Mouse (Mus musculus) neural tube, embryonic 15.5 days (tissue): ENCODE measurements around the gene Nova2. TPM values are rescaled to one million over a fixed set of nuclear protein-coding genes. Genes with fewer than 3 reads are reported as not detected.

Experiments used
- ATAC-seq: fragments of 200-750 bp; cut with Nextera tagmentation; 2 replicates; pipeline ENCODE4 v1.8.0; 2017; ENCODE audit warnings: mild to moderate bottlenecking, moderate TSS enrichment, moderate library complexity; ENCODE audit not compliant: low FRiP score
- H3K27ac ChIP-seq: fragments of 300-500 bp; sonication (generic); replicated peaks from 2 replicates; pipeline ENCODE4 v1.5.1; 2015; ENCODE audit warnings: mild to moderate bottlenecking, inconsistent platforms
- H3K27me3 ChIP-seq: fragments of 300-500 bp; sonication (generic); replicated peaks from 2 replicates; pipeline ENCODE4 v1.6.1; 2015; ENCODE audit warnings: inconsistent platforms
- H3K36me3 ChIP-seq: fragments of 300-500 bp; sonication (generic); 2 replicates; pipeline ENCODE4 v1.6.1; 2015; ENCODE audit warnings: inconsistent platforms
- H3K4me1 ChIP-seq: fragments of 300-500 bp; sonication (generic); 2 replicates; pipeline ENCODE4 v1.6.1; 2015; ENCODE audit warnings: inconsistent platforms
- H3K4me2 ChIP-seq: fragments of 300-500 bp; sonication (generic); 2 replicates; pipeline ENCODE4 v1.6.1; 2015; ENCODE audit warnings: inconsistent platforms, mild to moderate bottlenecking, moderate library complexity
- H3K4me3 ChIP-seq: fragments of 300-500 bp; sonication (generic); replicated peaks from 2 replicates; pipeline ENCODE4 v1.5.1; 2015; ENCODE audit warnings: mild to moderate bottlenecking, inconsistent platforms
- H3K9ac ChIP-seq: fragments of 300-500 bp; sonication (generic); replicated peaks from 2 replicates; pipeline ENCODE4 v1.6.1; 2015; ENCODE audit warnings: mild to moderate bottlenecking, inconsistent platforms
- H3K9me3 ChIP-seq: fragments of 300-500 bp; sonication (generic); replicated peaks from 2 replicates; pipeline ENCODE4 v1.6.1; 2016; ENCODE audit warnings: inconsistent platforms
- WGBS: fragments of 180-500 bp; shearing (Covaris S2); methylation state at CpG from one replicate; pipeline ENCODE4 v1.1.7; 2015; ENCODE audit warnings: mixed read lengths; 5-methylcytosine and 5-hydroxymethylcytosine counted together
- polyA plus RNA-seq: library from polyadenylated mRNA; unstranded; fragments of >200 nt; fragmentation: Nextera tagmentation; extraction: Ambion mirVana; gene quantifications from 2 replicates; pipeline ENCODE4 v1.2.1, GENCODE M21; 2015

The Nova2 gene
- polyA plus RNA-seq: 9.4 and 10.6 TPM in 2 replicates

DNA sequence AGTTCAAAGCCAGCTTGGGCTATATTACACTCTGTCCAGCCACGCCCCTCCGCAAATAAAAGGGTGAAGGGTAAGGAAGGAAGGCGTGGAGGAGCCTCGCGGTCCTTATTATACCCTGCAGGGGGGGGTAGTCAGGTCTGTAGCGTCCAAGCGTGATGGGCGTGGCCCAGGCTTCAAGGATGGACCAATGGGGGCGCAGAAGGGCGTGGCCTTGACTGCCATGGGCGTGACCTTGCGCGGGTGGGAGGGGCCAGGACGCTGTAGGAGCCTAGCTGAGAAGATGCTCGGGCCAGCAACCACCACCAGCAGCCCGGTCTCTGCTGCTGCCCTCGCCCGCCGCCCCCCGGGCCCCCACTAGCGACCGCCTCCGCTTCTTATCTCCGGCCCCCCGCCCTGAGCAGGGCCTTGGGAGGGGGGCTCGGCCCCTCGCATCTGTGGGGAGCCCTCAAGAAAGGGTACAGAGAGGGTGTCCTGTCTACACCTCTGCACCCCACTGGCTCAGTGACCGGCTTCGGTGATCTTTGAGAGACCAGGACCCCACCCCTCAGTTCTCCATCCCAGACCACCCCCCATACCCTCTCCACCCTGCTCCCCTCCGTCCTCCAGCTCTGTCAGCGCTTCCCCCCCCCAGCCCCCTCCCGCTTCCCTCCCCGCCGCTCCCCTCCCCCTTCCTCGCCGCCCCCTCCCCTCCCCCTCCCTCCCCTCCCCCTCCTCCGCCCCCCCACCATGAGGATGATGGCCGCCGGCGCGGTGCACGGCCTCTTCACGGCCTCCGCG lies at the start of gene Nova2:
TSS of gene Nova2 (plus strand) at position 727 of the 777 bp plus-strand sequence.
- H3K9me3 ChIP-seq: no peaks in the 10 kb centered on the region
- peaks cover 79% of the 10 kb centered on the region for H3K4me1 ChIP-seq
- peak within 1 kb of the TSS; percentile 99 for H3K9ac ChIP-seq
- WGBS: under 1% methylated on average over 25 of the region's 45 CpGs
- H3K36me3 ChIP-seq: no peaks in the 10 kb centered on the region
- peak; percentile 84 for ATAC-seq
- peak within 1 kb of the TSS; percentile 88 for H3K4me3 ChIP-seq
- peak within 1 kb of the TSS; percentile 79 for H3K4me2 ChIP-seq
- no peaks in the 10 kb centered on the region for H3K27me3 ChIP-seq
- peak within 1 kb of the TSS; percentile 92 for H3K27ac ChIP-seq

DNA sequence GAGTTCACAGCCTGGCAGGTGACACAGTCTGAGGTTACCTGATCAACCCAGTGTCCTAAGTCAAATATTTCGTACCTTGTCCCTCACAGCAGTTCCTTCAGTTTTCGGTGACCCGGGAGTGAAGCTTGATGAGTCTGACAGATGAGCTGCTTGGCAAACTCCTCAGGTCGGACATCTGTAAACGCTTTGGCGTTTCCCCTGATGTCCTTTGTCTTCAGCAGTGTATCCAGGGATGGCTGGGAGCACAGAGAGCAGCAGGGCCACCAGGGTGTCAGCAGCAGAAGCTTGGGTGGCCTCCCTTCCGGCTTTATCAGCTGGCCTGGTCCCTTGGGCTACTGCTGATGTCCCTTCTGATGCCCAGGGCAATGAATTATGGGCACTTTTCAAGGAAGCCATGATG lies 47.0 kb upstream of the Nova2 start:
- Histone ChIP-seq H3K27ac (no peak overlapping the region), H3K9ac (no peak overlapping the region), H3K36me3 (no peaks in the 10 kb centered on the region), H3K4me1 (no peaks in the 10 kb centered on the region), H3K4me2 (no peak overlapping the region), H3K27me3 (no peaks in the 10 kb centered on the region), H3K4me3 (no peak overlapping the region), H3K9me3 (no peaks in the 10 kb centered on the region)
- no peak for ATAC-seq
- 88% methylated on average over 7 of the region's 7 CpGs for WGBS

DNA sequence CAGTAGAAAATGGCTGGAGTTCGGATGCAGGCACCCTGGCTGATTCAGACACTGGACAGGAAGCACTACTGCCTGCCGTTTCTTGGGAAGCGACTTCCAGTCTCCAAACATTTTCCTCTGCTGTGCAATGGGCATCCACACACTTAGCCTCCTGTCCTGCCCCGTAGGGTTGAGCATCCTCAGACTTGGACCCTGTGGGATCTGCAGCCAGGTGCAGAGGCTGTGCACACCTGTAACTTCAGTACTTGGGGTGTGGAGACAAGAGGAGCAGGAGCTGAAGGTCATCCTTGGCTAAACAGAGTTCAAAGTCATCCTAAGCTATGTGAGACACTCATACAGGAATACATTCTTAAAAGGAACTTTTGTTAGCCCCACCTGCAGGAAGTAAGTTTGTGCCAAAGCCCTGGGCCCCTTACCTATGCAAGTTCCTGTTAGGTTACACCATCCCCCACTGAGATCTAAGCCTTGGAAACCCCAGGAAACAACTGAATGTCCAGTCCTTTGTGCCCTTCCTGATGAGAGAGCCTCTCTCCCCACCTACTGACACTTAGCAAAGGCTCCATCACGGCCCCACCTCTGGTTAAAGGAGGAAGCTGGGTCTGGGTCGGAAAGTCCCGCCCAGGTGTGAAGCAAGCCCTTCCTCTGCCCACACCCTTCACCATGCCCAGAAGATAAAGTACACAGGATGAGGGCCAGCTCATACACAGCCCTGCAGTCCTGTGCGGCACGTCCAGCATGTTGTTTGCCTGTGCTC lies 41.5 kb upstream of the Nova2 start:
- 63% methylated on average over 9 of the region's 9 CpGs for WGBS

DNA sequence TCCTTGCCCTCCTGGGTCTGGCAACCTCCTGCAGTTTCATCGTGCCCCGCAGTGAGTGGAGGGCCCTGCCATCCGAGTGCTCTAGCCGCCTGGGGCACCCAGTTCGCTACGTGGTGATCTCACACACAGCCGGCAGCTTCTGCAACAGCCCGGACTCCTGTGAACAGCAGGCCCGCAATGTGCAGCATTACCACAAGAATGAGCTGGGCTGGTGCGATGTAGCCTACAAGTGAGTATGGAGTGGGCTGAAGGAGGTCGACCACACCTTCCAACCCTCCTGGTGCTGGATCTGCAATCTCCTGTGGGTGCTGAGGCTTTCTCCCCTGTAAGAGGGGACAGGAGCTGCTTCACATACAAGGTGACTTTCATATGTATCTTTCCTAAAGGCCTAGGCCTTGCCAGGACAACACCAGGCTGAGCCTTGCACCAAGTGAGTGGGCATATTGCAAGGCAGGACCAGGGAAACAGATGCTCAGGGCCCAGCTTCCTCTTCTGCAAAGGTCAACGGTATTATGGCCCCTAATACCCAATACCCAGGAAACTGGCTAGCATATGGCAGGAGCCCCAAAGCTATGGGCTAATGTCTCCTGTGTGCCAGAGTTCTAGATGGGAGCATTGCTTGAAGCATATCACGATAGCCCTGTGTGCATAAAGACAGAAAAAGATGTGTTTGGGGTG lies 40.8 kb upstream of the Nova2 start:
- H3K36me3 ChIP-seq: no peaks in the 10 kb centered on the region
- H3K27me3 ChIP-seq: no peaks in the 10 kb centered on the region
- ATAC-seq: no peak
- no peak overlapping the region for H3K4me3 ChIP-seq
- no peak overlapping the region for H3K4me2 ChIP-seq
- 59% methylated on average over 13 of the region's 13 CpGs for WGBS
- H3K9me3 ChIP-seq: no peaks in the 10 kb centered on the region
- no peak overlapping the region for H3K9ac ChIP-seq
- no peaks in the 10 kb centered on the region for H3K4me1 ChIP-seq
- H3K27ac ChIP-seq: peak overlapping the region; percentile 37; the same call in 1 of the 2 replicates

More for the DNA sequence above, 41.5 kb upstream of the Nova2 start:
- Histone ChIP-seq H3K4me3 (no peak overlapping the region), H3K27me3 (no peaks in the 10 kb centered on the region), H3K9me3 (no peaks in the 10 kb centered on the region), H3K4me1 (no peaks in the 10 kb centered on the region), H3K9ac (no peak overlapping the region), H3K4me2 (no peak overlapping the region), H3K27ac (peak overlapping the region; percentile 37; the same call in 1 of the 2 replicates), H3K36me3 (no peaks in the 10 kb centered on the region)
- ATAC-seq: no peak

DNA sequence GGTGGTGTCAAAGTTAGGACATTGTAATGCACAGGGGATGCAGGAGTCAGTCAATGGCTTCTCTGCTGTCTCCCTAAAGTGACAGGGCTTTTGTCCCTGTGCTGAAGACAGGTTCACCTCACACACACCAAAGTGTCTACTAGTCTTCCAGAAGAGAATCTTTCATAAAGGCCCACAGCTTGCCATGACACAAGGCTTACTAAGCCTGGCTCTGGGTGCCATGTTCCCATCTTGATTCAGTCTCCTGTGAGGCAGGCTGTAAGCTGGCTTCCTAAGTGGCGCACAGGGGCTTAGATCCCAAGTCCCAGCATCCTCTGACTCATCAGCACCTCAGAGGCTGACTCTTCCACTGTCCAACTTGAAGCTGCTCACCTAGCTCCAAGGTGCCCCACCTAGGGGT lies 38.7 kb upstream of the Nova2 start:
- H3K9me3 ChIP-seq: no peaks in the 10 kb centered on the region
- no peak for ATAC-seq
- no peak overlapping the region for H3K4me3 ChIP-seq
- H3K4me1 ChIP-seq: peaks cover under 1% of the 10 kb centered on the region; the same call in 1 of the 2 replicates
- H3K4me2 ChIP-seq: no peak overlapping the region
- no peaks in the 10 kb centered on the region for H3K27me3 ChIP-seq
- H3K27ac ChIP-seq: no peak overlapping the region
- H3K36me3 ChIP-seq: no peaks in the 10 kb centered on the region
- WGBS: 96% methylated on average over 1 of the region's 1 CpGs
- H3K9ac ChIP-seq: no peak overlapping the region

DNA sequence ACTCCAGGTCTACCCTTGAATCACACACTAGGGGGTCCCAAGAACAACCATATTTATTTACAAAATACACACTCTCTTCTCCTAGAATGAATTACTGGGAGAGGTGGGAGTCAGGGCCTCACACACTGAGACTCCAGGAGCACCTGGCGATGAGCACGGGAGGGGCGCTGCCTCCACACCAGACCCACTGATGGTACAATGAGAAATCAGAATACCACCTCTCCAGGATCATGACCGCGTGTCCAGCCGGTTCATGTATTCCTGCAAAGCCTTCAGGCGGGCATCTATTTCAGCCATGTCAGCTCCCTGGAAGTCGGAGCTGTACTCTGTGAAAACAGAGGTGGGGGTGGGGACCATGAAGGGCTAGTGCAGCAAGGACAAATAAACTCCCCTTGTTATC lies 34.8 kb upstream of the Nova2 start:
- Histone ChIP-seq H3K4me2 (no peak overlapping the region), H3K9ac (no peak overlapping the region), H3K9me3 (no peaks in the 10 kb centered on the region), H3K4me1 (peaks cover 24% of the 10 kb centered on the region), H3K27me3 (no peaks in the 10 kb centered on the region), H3K36me3 (no peaks in the 10 kb centered on the region), H3K27ac (no peak overlapping the region), H3K4me3 (no peak overlapping the region)
- WGBS: 94% methylated on average over 8 of the region's 8 CpGs
- no peak for ATAC-seq

DNA sequence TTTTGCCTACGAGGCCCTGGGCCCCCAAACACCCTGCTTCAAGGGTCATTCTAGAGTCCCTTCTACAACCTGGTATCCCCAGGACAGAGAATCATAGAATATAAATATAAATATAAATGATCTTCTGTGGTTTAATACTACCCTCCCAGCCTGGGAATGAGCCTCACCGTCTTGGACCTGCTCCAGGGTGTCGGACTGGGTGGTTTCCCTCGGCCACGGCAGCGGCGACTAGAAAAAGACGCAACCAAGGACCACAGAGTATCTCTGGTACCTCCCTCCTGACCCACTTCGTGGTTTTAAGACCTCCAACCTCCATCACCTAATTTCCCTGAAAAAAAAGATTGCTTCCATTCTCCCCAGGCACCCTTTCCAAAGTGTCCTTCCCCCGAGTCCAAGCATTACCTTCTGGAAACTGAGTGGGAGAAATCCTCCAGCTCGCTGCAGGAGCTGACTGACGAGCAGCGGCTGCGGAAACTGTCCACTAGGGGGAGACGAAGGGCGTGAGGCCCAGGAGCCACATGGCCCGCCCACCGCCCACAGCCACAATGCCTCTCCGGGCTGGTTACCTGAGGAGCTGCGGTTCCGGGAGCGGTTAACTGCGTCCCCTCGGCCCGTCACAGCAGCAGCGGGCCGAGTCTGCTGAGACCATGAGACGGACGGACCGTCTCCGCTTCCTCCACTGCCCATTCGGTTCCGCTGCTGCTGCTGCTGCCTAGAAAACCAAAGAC lies 33.7 kb upstream of the Nova2 start:
- Histone ChIP-seq H3K36me3 (no peaks in the 10 kb centered on the region), H3K4me3 (peak overlapping the region; percentile 56)

DNA sequence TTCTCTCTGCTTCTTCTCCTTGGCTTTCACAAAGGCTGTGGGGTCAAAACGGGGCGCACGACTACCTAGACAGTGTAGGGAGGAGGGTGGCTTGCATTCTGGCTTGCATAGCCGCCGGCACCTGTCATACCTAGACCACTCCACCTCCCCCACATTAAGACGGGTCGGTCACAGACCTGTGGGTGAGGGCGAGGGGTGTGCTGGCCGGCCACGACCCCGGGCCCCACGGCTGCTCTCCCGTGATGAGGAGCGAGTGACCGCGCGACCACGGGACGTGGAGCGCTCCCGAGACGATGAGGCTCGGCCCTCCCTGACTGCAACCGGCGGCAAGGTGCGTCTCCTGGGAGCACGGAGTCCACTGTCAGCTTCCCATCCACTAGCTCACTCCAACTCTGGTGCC lies 32.7 kb upstream of the Nova2 start:
- ATAC-seq: peak; percentile 26
- H3K9me3 ChIP-seq: no peaks in the 10 kb centered on the region
- H3K36me3 ChIP-seq: no peaks in the 10 kb centered on the region
- H3K27me3 ChIP-seq: no peaks in the 10 kb centered on the region
- H3K4me3 ChIP-seq: peak overlapping the region; percentile 56
- H3K27ac ChIP-seq: peak overlapping the region; percentile 49; the same call in 1 of the 2 replicates
- 28% methylated on average over 26 of the region's 27 CpGs for WGBS
- H3K4me2 ChIP-seq: peak overlapping the region; percentile 89
- peaks cover 31% of the 10 kb centered on the region for H3K4me1 ChIP-seq
- peak overlapping the region; percentile 63 for H3K9ac ChIP-seq

More for the DNA sequence above, 33.7 kb upstream of the Nova2 start:
- Histone ChIP-seq H3K9ac (peak overlapping the region; percentile 63), H3K4me1 (peaks cover 31% of the 10 kb centered on the region), H3K4me2 (peak overlapping the region; percentile 89), H3K9me3 (no peaks in the 10 kb centered on the region), H3K27me3 (no peaks in the 10 kb centered on the region), H3K27ac (peak overlapping the region; percentile 76)
- ATAC-seq: peak; percentile 70
- WGBS: 19% methylated on average over 33 of the region's 33 CpGs

DNA sequence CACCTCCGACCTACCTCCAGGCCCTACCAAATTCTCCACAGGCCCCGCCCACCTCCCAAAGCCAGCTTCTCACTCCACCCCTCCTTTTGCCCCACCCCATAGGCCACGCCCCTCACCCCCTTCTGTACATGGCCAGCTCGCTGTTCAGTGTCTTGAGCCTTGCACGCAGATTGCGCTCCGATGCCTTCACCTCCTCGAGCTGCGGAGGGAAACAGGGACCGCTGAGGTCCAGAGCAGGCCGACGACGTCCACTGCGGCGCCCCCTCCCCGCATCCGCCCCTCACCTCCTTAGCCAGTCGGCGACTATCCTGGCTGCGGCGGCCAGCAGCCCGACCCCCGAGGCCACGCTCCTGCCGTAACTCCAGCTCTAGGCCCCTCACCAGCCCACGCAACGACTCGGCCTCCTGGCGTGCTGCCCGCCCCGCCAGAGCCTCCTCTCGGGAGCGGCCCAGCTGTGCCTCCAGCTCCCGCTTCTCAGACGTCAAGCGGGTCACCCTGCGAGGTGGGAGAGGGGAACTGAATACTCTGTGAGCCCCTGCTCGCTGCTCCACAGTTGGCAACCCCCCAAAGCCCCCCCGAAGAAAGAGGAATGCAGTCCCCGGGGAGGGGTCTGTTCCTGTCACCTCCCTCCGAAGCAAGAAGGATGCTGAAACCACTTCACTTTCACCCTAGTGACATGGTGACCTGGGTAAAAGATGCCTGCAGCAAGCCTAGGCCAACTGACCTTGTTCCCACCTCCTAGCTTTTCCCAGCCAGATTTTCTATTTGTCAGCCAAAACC lies 31.8 kb upstream of the Nova2 start:
- Histone ChIP-seq H3K4me3 (peak overlapping the region; percentile 56), H3K36me3 (no peaks in the 10 kb centered on the region), H3K9ac (peak overlapping the region; percentile 57), H3K27me3 (no peaks in the 10 kb centered on the region), H3K27ac (peak overlapping the region; percentile 49; the same call in 1 of the 2 replicates), H3K4me2 (peak overlapping the region; percentile 89), H3K4me1 (peaks cover 31% of the 10 kb centered on the region), H3K9me3 (no peaks in the 10 kb centered on the region)
- WGBS: 1% methylated on average over 40 of the region's 41 CpGs
- ATAC-seq: peak; percentile 49

DNA sequence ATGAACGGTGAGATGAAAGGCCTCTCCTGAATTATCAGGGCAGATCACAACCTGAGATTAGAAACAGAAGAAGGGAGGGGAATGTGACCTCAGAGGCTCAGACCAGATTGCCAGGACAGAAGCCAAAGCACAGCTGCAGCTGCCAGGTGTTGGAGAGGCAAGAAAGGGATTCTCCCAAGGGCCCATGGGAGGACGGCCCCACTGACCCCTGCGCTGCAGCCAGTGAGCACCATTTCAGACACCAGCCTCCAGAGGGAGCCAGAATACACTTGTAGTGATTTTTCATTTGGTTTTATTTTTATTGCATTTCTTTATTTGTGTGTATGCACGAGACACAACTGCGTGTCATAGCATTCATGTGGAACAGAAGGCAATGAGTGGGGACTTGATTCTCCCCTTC lies 29.2 kb upstream of the Nova2 start:
- Histone ChIP-seq H3K27ac (no peak overlapping the region), H3K4me2 (no peak overlapping the region), H3K27me3 (no peaks in the 10 kb centered on the region), H3K9me3 (no peaks in the 10 kb centered on the region), H3K4me3 (no peak overlapping the region), H3K36me3 (0 out of 2 replicates have a peak, but pooled peaks cover 7% of the 10 kb centered on the region), H3K9ac (no peak overlapping the region), H3K4me1 (peaks cover 31% of the 10 kb centered on the region)
- ATAC-seq: no peak
- 22% methylated on average over 5 of the region's 5 CpGs for WGBS
